Mouse (Mus musculus): Measurements from ENCODE around the gene Cacng1.

The Cacng1 gene

DNA sequence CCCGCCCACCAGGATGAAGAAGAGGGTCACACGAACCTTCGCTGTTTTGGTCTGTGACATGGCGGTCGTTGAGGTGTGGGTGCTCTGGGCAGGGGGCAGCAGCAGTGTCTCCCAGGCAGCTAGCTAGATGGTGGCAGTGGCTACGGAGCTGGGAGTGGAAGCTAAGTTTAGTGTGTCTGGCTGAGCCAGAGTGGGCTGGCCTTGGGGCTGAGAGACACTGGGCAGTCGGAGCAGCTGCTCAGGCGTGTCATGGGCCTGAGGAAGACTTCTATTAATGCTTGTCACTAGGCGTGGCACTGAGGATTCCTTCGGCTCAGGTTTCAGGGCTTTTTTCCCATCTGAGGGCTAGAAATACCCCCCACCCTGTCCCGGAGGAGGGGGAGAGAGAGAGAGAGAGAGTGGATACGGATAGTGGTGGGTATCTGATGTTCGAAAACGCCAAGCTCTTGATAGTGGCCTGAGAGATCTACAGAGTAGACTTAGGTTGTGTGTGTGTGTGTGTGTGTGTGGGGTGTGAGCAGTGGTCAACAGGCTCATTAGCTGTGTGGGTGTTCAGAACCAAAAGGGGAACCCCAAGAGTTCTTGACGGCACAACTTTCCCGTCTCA lies at the start of gene Cacng1:
TSS of gene Cacng1 (minus strand) at position 191 of the 607 bp plus-strand sequence.
- DNase-seq, result no peak

DNA sequence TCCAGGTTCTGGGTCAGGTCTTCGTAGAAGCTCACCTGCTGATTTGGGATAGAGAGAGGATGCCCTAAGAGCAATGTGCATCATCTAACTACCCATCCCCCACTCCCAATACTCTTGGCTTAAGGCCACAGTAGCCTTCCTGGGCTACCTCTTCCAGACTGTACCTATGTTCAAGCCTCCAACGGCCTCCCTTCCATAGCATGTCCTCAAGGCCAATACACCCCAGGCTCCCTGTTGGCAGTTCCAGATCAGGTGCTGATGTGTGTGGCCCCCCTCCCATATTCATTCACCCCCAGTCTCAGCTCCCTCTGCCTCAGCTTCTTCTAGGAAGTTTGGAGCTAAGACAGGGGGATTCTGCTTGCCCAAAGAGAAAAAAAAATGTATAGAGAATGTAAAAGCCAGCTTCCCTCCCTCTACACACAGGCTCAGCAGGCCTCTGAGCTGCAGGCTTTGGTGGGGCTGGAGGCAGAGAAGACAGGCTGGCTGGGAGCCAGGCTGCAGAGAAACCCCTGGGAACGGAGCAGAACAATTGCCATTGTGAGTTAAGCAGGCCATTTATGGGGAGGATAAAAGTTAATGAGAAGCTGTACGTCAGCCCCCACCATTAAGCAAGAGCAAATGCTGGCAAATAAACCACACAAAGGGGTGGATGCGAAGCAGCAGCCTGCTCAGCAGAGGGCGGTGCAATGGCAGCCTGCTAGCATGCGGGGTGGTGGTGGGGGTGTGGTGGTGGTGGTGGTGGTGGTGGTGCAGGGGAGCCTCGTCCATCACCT lies 46.6 kb upstream of the Cacng1 start:
- no peak for DNase-seq

DNA sequence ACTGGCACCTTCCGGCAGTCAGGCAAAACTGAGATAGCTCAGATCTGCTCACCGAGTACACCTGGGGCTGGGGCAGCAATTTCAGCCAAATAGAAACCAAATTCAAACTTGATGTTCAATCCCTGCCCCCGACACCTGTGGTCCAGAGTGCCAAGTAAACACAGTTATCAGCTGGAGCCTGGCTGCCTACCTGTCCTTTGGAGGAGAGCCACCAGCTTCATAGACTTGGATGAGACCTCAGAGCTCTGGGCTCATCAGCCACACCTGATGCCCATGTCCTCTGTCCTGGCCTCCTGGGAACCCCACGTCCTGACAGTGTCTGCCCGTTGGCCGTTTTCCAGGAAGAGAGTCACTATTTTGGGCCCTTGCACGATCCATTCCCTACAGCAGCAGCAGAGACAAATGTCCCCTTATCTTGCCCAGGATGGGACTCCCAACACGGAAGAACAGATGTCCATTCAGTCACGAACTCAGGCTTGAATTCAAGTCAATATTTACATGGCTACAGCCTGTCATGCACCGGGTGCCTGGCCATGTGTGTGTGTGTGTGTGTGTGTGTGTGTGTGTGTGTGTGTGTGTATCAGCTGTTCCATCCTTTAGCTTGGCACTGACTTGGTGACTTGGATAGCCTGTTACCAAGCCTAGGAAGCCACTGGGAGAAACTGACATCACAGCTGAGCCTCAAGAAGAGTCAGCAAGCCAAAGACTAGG lies 45.6 kb upstream of the Cacng1 start:
- no peak for DNase-seq

DNA sequence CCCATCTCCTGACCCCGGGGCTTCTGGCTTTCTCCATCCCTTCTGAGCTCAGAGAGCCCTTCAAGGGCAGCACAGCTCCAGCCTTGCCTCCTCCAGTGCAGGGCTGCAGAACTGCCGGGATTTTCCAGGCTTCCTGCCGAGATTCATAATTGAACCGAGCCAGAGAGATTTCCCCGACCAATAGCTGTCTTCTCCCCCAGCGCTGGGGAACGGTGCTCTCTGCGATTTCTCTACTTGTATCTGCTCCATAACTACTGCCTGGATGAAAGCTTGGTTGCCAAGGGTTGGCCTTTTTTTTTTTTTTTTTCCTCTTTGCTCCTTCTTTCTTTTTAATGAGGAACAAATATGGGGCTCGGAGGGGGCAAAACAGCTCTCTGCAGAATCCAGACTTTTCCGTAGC lies 43.7 kb upstream of the Cacng1 start:
- DNase-seq, result no peak

DNA sequence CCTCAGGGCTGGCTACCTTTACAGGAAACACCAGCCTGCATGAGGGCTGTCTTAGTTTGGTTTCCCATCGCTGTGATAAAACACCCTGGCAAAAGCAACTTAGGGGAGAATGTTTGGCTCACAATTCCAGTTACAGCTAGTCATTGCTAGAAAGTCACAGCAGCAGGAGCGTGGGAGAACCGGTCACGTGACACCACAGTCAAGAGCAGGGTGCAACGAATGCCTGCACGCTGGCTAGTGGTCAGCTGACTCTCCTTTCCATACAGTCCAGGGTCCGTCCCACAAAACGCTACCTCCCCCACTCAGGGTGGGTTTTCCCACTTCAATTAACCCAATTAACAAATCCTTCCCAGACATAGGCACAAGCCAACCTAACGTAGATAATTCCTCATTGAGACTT lies 43.2 kb upstream of the Cacng1 start:
- DNase-seq, result no peak

DNA sequence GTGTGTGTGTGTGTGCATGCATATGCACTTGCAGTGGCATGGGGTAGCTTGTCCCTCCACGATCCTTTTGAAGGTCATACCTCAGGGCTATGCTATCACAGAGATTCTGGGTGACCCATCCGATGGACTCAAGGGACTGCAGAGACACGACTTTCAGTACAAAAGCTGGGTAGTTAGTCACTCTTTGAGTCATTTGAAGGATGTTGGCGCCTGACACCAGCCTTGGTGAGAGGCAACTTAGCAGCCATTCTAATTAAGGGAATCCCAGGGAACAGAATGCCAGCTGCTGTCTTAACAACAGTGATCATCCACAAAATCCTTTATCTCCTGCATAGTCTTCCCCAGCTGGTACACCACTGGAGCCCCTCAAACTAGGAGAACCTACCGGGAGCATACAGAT lies 32.8 kb upstream of the Cacng1 start:
- no peak for DNase-seq

DNA sequence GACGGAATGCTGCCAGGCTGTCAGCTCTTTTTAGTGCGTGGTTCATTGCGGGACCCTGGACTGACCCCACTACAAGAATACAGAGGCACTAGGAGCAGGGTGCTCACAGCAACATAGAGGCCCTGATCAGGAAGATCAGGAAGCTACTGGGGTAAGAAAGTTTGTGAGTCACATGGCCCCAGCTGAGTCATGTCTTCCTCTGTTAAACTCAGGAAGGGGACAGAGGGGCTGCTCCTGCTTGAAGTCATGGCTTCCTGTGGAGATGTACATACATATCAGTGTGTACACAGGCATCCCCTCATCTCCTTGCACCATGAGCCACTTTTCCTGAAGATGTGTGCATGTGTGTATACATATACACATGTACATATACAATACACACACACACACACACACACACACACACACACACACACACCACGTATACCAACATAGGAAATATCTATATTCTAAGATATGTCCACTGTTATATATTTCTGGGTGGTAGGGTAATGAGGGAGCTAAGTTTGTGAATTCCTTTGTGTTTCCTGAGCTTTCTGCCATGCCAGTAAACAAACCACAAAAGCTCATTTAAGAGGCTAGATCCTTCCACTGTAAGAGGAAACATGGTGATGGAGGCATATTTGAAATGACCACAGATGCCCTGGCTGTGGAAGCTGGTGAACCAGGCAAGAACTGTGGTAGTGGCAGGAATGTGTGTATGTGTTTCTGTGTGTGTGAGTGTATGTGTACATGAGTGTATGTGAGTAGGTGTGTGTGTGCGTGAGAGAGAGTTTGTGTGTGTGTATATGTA lies 32.1 kb upstream of the Cacng1 start:
- no peak for DNase-seq

DNA sequence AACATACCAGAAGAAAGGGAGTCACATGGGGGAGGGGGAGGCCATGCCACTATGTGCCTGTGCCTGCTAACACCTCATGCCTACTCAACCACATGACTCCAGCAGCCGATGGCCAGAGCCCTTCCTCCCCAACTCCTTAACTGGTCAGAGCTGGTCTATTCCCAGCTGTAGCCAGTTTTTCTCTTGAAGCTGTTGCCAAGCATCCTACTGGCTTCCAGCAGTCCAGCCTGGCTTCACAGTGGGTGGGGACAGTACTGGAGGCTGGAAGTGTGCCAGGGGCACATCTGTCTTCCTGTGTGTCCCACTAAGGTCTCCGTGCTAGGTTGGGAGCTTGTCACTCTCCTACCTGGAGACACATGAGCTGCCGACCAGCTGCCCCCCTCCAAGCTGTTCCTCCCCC lies 26.8 kb upstream of the Cacng1 start:
- DNase-seq, result peak; percentile 8 to 14

DNA sequence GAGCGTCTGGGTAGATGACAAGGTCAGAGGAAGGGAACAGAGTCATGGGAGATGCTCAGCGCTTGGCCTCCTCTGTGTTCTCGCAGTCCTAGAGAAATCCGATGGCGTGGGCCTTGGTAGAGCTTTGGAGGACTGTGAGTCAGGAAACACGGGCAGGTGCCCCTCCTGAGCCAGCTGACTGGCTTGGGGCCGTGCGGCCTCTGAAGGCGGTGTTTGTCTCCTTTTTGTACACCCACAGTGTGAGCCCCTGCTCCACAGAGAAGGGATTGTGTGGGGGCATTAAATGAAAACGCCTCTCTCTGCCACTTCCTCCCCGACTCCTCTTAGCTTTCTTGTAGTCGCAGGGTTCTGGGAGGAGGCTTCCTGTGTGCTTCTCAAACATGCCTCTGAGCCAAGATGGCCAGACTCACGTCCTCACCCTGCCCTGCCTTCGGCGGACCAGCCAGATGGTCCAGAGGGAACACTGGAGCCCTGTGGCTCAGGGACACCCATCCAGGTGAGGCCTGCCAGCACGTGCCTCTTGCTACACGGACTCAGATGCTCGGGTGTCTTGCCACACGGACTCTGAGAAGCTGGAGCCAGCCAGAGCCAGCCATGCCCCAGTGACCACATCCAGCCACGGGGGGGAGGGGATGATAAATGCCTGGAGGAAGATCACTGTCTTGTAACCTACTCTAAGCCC lies 22.2 kb upstream of the Cacng1 start:
- no peak for DNase-seq

DNA sequence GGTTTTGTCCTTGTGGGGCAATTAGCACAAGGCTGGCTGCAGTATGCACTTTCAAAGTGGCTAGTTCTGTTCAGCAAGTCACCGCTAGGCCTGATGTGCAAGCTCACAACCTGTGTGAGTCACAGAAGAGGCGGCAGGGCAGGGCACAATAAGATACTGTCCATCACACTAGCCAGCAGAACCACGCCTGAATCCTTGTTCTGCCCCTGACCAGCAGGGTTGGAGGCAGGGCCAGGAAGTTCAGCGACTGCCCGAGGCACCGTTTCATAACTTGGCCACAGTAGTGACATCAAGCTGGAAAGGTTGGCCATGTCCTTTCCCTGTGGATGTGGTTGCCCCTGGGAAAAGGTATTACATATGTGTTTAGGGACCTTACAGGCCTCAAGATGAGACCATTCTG lies 21.6 kb upstream of the Cacng1 start:
- DNase-seq, result no peak

DNA sequence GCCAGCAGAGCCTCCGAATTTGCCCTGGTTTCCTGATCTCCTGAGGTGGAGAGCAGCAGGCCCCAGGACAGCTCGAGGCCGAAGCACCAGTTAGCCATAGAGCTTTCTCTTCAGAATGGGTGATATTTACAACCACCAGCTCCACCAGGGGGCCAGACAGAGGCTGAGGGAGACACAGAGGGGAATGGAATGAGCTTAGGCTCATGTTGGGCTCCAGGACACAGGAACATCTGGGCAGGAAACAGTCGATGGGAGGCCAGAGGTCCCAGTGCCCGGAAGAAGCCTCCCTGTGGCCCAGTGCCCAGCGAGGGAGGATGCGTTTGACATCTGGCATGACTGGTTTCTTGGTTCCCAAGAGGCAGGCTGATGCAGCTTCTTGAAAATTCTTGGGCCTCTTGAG lies 17.8 kb upstream of the Cacng1 start:
- DNase-seq, result peak; percentile 57 to 59

DNA sequence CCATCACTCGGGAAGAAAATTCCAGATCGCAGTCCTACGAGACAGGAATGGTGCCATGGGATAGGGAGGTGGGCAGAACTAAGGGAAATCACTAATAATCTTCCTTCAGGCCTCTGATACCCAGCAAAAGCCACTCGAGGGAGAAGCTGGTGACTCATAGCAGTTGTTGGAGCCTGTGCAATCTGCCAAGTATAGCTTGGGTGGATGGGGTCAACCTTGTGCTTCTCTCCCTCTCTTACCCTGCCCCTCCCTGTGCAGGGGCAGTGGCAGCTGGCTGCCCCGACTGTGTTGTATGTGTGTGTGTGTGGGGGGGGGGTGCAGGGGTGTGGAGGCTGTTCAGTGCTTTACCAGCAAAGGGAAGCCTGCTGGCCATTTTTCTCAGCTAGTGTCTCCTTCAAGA lies 15.2 kb upstream of the Cacng1 start:
- DNase-seq, result no peak

DNA sequence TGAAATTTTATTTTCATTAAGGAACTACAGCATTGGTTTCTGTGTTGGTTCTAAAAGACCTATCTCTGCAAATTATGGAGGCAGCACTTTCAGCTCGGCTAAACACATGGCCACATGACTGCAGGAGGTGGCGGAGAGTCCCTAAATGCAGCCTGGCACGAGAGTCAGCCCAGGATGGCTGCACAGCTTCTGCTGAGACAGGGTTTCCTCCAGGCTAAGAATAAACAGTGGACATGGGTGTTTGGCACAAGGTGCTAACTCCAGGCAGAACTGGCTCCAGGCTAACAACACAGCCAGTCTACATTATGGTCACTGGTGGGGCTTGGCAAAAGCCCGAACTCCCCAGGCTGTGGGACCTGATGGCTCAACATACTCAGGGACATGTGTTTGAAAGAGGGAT lies 14.6 kb upstream of the Cacng1 start:
- DNase-seq, result peak; percentile 17 to 20

DNA sequence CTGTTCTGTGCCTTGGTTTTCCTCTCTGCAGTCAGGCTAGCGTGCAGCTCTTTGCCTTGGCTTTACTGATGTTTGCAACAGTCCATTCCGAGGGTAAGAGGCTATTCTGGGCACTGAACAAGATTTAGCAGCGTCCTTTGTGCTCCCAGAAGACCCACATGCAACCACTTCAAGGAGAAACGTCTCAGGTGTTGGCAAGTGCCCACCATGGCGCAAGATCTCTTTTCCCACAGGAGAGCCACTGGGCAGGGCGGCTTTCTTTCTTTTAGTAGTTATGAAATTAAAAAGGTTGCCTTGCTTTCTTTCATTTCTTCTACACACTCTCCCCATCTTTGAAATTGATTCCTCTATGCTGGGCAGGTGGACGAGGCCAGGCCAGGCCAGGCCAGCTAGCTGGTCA lies 12.8 kb upstream of the Cacng1 start:
- DNase-seq, result no peak

DNA sequence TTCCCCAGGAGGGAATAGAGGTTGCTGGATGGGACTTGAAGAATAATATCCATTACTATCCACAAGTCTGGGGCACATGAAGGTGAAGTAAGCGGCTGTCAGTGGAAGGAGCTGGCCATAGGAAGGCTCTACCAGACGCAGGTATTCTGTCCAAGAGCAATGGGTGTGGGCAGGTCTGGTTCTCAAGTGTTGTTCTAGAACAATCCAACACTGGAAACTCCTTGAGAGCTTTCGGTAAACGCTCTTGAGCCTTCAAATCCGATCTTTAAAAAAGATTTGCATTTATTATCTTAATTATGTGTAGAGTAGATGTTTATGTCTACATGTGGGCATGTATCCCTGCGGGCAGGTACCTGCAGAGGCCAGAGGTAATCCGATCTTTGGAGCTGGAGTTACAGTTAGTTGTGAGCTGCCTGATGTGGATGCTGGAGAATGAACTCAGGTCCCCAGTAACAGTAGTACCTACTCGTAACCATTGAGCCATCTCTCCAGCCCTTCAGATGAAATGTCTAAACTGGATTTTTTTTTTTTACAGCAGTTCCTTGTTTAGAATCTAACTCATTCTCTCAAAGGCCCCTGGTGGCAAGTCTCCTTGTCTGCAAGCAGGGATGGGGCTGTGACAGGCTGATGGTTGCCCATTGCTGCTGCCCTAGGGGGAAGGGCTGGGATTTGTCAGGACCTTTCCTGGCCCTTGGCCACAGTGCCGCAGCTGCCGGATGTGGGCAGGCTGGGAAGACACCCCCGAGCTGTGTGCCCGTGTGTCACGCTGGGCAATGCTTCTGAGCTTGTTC lies 11.9 kb upstream of the Cacng1 start:
- DNase-seq, result no peak

DNA sequence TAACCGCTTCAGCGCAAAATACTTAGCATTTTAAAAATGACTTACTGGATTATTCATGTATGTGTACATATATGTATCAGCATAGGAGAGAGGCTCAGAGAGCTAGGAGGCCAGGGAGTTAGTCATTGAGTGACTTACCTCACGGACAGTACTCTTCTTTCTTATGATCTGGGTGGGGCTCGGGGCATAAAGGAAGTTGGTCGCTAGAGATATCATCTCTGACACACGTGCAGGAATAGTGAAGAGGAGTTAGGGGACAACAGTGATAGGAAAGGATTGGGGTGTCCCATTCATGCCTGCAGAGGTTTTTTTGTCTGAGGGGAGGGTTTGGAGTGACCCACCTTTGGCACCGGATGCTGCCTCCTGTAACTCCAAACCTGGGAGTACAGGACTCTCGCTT lies 8.3 kb upstream of the Cacng1 start:
- DNase-seq, result no peak

DNA sequence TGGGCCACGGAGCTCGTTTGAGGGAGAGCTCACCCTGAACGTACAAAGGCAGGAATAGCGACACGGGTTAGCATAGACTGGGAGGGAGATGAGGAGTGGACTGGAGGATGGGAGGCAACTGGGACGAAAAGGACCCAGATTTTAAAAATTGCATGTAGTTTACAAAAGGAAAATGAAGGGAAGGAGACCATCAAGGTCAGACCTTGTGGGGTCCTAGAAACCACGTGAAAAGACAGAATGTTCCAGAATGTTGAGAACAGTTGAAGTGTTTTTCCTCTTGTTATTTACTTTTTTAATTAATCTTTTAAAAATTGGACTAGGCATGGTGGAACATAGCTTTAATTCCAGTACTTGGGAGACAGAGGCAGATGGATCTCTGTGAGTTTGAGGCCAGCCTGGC lies 4.7 kb upstream of the Cacng1 start:
- no peak for DNase-seq

DNA sequence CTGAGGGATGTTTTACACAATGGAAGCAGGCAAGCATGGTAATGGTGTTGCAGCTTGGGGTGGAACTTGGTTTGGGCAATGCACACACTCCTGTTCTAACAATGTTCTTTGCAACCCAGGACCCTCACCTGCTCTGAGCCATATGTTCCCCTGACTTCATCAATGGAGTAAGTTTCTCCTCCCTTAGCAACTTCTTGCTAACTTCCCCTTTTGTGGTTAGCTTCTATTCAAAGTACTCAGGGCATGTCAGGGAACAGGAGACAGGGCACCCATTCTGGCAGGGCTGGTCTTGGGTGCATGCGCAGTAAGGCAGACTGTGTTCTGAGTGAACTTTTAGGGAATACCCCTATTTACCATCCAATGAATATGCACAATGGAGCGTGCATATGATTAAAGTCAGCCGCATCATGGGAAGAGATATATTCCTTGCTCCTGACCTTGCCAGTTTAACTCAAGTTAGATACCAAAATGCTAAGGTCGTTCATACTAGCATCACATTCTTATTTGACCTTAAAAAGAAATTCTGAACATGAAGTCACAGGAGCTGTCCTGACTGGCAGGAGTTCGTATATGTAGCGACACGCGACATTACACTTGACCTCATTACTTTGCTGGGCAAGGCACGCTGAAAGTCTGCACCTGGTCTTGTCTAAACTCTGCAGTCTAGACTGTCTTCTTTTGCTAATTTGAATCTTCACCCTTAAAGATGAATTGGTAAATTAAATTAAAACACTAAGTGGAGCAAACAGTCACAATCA lies 4.1 kb upstream of the Cacng1 start:
- DNase-seq, result no peak

DNA sequence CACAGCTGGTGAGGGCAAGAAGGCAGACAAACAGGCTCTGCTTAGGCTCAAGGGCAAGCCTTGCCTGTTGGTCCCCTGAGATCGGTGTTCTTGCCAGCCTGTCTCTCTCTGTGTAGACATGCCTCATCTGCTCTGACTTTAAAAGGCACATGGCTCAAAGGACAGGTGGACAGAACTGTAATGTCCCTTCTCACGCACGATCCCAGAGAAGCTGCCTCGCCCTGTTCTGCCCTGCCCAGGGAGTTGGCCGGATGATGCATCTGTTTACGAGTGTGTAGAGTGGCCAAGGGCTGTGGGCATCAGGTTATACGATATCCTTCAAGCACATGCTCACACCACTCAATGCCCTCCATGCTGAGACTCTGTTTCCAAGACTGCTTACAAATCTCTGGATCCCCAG lies 2.0 kb downstream of the Cacng1 start:
- no peak for DNase-seq

DNA sequence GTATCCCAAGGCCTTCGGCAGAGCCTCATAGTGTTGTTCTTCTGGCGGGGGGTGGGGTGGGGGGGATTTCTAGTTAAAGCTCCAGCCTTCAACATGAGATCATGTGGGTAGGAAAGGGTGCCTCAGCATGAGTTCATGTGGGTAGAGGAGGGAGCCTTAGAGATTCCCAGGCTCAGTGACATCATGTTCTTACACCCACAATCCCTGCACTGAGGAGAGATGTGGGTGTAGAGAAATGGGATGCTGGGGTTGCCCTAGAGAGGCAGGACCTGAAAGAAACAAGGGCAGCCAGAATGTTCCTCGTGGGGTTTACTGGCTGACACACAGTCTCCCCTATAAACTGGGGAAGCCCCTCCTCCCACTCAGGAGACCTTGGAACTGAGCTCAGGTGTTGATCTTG lies 5.9 kb downstream of the Cacng1 start:
- no peak for DNase-seq
